Mouse (Mus musculus) ES-Bruce4 (cell line): ENCODE data around the gene Sned1.

Experiments used
- CTCF ChIP-seq: IDR thresholded peaks from one replicate; pipeline ENCODE4 v1.8.1; 2011; ENCODE audit warnings: low read depth, low read length
- POLR2A ChIP-seq: IDR thresholded peaks from one replicate; pipeline ENCODE4 v1.8.1; 2011; ENCODE audit warnings: low read length; ENCODE audit not compliant: insufficient read depth

DNA sequence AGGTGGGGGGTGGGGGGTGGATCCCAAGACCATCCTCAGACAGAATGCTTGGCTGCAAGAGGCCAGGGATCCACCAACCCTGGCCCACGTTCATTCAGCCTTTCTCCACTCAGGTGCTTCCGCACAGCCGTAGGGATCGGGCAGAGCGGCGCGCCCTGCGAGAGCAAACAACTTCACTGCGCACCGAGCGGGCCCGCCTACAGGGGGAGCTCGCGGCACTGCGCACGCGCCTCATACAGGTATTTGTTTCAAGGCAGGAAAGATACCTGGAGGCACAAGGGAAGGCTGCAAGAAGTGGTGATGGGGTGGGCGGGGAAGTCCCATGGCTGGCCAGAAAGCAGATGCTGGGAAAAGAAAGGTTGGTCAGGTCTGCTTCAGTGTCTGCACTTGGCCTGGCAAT lies 11.7 kb upstream of the Sned1 start:
- TF ChIP-seq CTCF, result peak; percentile 77
- no peak for TF ChIP-seq POLR2A
